Mouse (Mus musculus): ENCODE results near the gene Lsamp.

The Lsamp gene

GRCm38 (mm10) chr16:40831536-40831935, 847.4 kb downstream of the Lsamp start:
- in situ Hi-C loops (cut with MboI; ENCODE audit: low pct_unique_long_range_greater_than_20kb in 1 of 2, low sequenced_read_pairs in 2 of 2, unreplicated experiment in 1 of 2): no loop called here

- in situ Hi-C loops (cut with MboI; ENCODE audit: low pct_unique_long_range_greater_than_20kb in 1 of 2, low sequenced_read_pairs in 2 of 2, unreplicated experiment in 1 of 2): no loop called here
Observed at GRCm38 (mm10) chr16:40841765-40842164, 857.6 kb downstream of the Lsamp start.

GRCm38 (mm10) chr16:40866733-40867132, 882.6 kb downstream of the Lsamp start:
- in situ Hi-C loops (cut with MboI; ENCODE audit: low pct_unique_long_range_greater_than_20kb in 1 of 2, low sequenced_read_pairs in 2 of 2, unreplicated experiment in 1 of 2): no loop called here

- in situ Hi-C loops (cut with MboI; ENCODE audit: low pct_unique_long_range_greater_than_20kb in 1 of 2, low sequenced_read_pairs in 2 of 2, unreplicated experiment in 1 of 2): no loop called here
Observed at GRCm38 (mm10) chr16:40878301-40878700, 894.1 kb downstream of the Lsamp start.

- in situ Hi-C loops (cut with MboI; ENCODE audit: low pct_unique_long_range_greater_than_20kb in 1 of 2, low sequenced_read_pairs in 2 of 2, unreplicated experiment in 1 of 2): no loop called here
Observed at GRCm38 (mm10) chr16:40881942-40882341, 897.8 kb downstream of the Lsamp start.

GRCm38 (mm10) chr16:40891338-40891737, 907.2 kb downstream of the Lsamp start:
- in situ Hi-C loops (cut with MboI; ENCODE audit: low pct_unique_long_range_greater_than_20kb in 1 of 2, low sequenced_read_pairs in 2 of 2, unreplicated experiment in 1 of 2): no loop called here

- in situ Hi-C loops (cut with MboI; ENCODE audit: low pct_unique_long_range_greater_than_20kb in 1 of 2, low sequenced_read_pairs in 2 of 2, unreplicated experiment in 1 of 2): no loop called here
Observed at GRCm38 (mm10) chr16:40897768-40898327, 913.7 kb downstream of the Lsamp start.

GRCm38 (mm10) chr16:40907892-40908291, 923.7 kb downstream of the Lsamp start:
- in situ Hi-C loops (cut with MboI; ENCODE audit: low pct_unique_long_range_greater_than_20kb in 1 of 2, low sequenced_read_pairs in 2 of 2, unreplicated experiment in 1 of 2): no loop called here

GRCm38 (mm10) chr16:40914141-40914540, 930.0 kb downstream of the Lsamp start:
- in situ Hi-C loops (cut with MboI; ENCODE audit: low pct_unique_long_range_greater_than_20kb in 1 of 2, low sequenced_read_pairs in 2 of 2, unreplicated experiment in 1 of 2): no loop called here

- in situ Hi-C loops (cut with MboI; ENCODE audit: low pct_unique_long_range_greater_than_20kb in 1 of 2, low sequenced_read_pairs in 2 of 2, unreplicated experiment in 1 of 2): no loop called here
Observed at GRCm38 (mm10) chr16:40930596-40930995, 946.4 kb downstream of the Lsamp start.

GRCm38 (mm10) chr16:40942266-40942665, 958.1 kb downstream of the Lsamp start:
- in situ Hi-C loops (cut with MboI; ENCODE audit: low pct_unique_long_range_greater_than_20kb in 1 of 2, low sequenced_read_pairs in 2 of 2, unreplicated experiment in 1 of 2): no loop called here

GRCm38 (mm10) chr16:40945834-40946233, 961.7 kb downstream of the Lsamp start:
- in situ Hi-C loops (cut with MboI; ENCODE audit: low pct_unique_long_range_greater_than_20kb in 1 of 2, low sequenced_read_pairs in 2 of 2, unreplicated experiment in 1 of 2): no loop called here

GRCm38 (mm10) chr16:40948013-40948412, 963.9 kb downstream of the Lsamp start:
- in situ Hi-C loops (cut with MboI; ENCODE audit: low pct_unique_long_range_greater_than_20kb in 1 of 2, low sequenced_read_pairs in 2 of 2, unreplicated experiment in 1 of 2): no loop called here

GRCm38 (mm10) chr16:40959211-40959610, 975.0 kb downstream of the Lsamp start:
- in situ Hi-C loops (cut with MboI; ENCODE audit: low pct_unique_long_range_greater_than_20kb in 1 of 2, low sequenced_read_pairs in 2 of 2, unreplicated experiment in 1 of 2): no loop called here

GRCm38 (mm10) chr16:40960586-40960985, 976.4 kb downstream of the Lsamp start:
- in situ Hi-C loops (cut with MboI; ENCODE audit: low pct_unique_long_range_greater_than_20kb in 1 of 2, low sequenced_read_pairs in 2 of 2, unreplicated experiment in 1 of 2): no loop called here

GRCm38 (mm10) chr16:40968088-40968860, 984.1 kb downstream of the Lsamp start:
- in situ Hi-C loops (cut with MboI; ENCODE audit: low pct_unique_long_range_greater_than_20kb in 1 of 2, low sequenced_read_pairs in 2 of 2, unreplicated experiment in 1 of 2): no loop called here

GRCm38 (mm10) chr16:40971382-40971781, 987.2 kb downstream of the Lsamp start:
- in situ Hi-C loops (cut with MboI; ENCODE audit: low pct_unique_long_range_greater_than_20kb in 1 of 2, low sequenced_read_pairs in 2 of 2, unreplicated experiment in 1 of 2): no loop called here

- in situ Hi-C loops (cut with MboI; ENCODE audit: low pct_unique_long_range_greater_than_20kb in 1 of 2, low sequenced_read_pairs in 2 of 2, unreplicated experiment in 1 of 2): no loop called here
Observed at GRCm38 (mm10) chr16:40974084-40974483, 989.9 kb downstream of the Lsamp start.

- in situ Hi-C loops (cut with MboI; ENCODE audit: low pct_unique_long_range_greater_than_20kb in 1 of 2, low sequenced_read_pairs in 2 of 2, unreplicated experiment in 1 of 2): no loop called here
Observed at GRCm38 (mm10) chr16:40983026-40983425, 998.9 kb downstream of the Lsamp start.

- in situ Hi-C loops (cut with MboI; ENCODE audit: low pct_unique_long_range_greater_than_20kb in 1 of 2, low sequenced_read_pairs in 2 of 2, unreplicated experiment in 1 of 2): no loop called here
Observed at GRCm38 (mm10) chr16:41007569-41007968, 1023.4 kb downstream of the Lsamp start.

Measured in mouse embryonic stem cell (cell line).